Mouse (Mus musculus) olfactory bulb, adult 2 months (tissue): ENCODE measurements at regions not wholly inside any gene's neighbourhood (a gene's known extent, or its start where the extent isn't known, plus 50 kb on each side); places are given as distances from the start of the nearest gene placed in this dataset.

Source experiments
- H3K27ac ChIP-seq: fragments of 200-500 bp; 2 replicates; pipeline ENCODE4 v1.5.1; 2012; ENCODE audit warnings: low read depth, low read length; ENCODE audit not compliant: insufficient read depth
- H3K4me1 ChIP-seq: fragments of 200-500 bp; 2 replicates; pipeline ENCODE4 v1.6.1; 2012; ENCODE audit warnings: low read length; ENCODE audit not compliant: control insufficient read depth, insufficient read depth
- H3K4me3 ChIP-seq: fragments of 200-500 bp; 2 replicates; pipeline ENCODE4 v1.5.1; 2012; ENCODE audit warnings: mild to moderate bottlenecking, low read depth, low read length, moderate library complexity; ENCODE audit not compliant: insufficient read depth
- CTCF ChIP-seq: fragments of 200-500 bp; IDR thresholded peaks from 2 replicates; pipeline ENCODE4 v1.5.1; 2012; ENCODE audit warnings: low read depth, mild to moderate bottlenecking, low read length, moderate library complexity; ENCODE audit not compliant: insufficient read depth
- POLR2A ChIP-seq: fragments of 200-500 bp; IDR thresholded peaks from 2 replicates; pipeline ENCODE4 v1.6.1; 2012; ENCODE audit warnings: mild to moderate bottlenecking, low read depth, low read length, moderate library complexity; ENCODE audit not compliant: insufficient read depth
- WGBS: fragments of 180-500 bp; shearing (Covaris S2); methylation state at CpG from one replicate; pipeline ENCODE4 v1.1.7; 2018; 5-methylcytosine and 5-hydroxymethylcytosine counted together

- TF ChIP-seq CTCF, result no peak
- no peak for TF ChIP-seq POLR2A
- no peak overlapping the region for H3K27ac ChIP-seq
- no peak overlapping the region for H3K4me3 ChIP-seq
- H3K4me1 ChIP-seq, result no peaks in the 10 kb centered on the region
- WGBS, result 93% methylated on average over 3 of the region's 3 CpGs
Observed at GRCm38 (mm10) chr13:26217299-26217698, 552.7 kb downstream of the Hdgfl1 start.

- no peaks in the 10 kb centered on the region for H3K4me1 ChIP-seq
- H3K4me3 ChIP-seq, result no peak overlapping the region
- TF ChIP-seq POLR2A, result no peak
- TF ChIP-seq CTCF, result no peak
- no peak overlapping the region for H3K27ac ChIP-seq
Observed at GRCm38 (mm10) chr13:26216579-26216978, 553.4 kb downstream of the Hdgfl1 start.

GRCm38 (mm10) chr13:26205532-26206105, 564.3 kb downstream of the Hdgfl1 start:
- 87% methylated on average over 1 of the region's 1 CpGs for WGBS
- no peak overlapping the region for H3K4me3 ChIP-seq
- no peak for TF ChIP-seq POLR2A
- no peak for TF ChIP-seq CTCF
- no peaks in the 10 kb centered on the region for H3K4me1 ChIP-seq
- H3K27ac ChIP-seq, result no peak overlapping the region

GRCm38 (mm10) chr13:26194646-26195045, 575.3 kb downstream of the Hdgfl1 start:
- 83% methylated on average over 4 of the region's 4 CpGs for WGBS
- H3K27ac ChIP-seq, result no peak overlapping the region
- TF ChIP-seq POLR2A, result no peak
- TF ChIP-seq CTCF, result no peak
- no peaks in the 10 kb centered on the region for H3K4me1 ChIP-seq
- H3K4me3 ChIP-seq, result no peak overlapping the region

- WGBS, result 95% methylated on average over 4 of the region's 4 CpGs
- no peak overlapping the region for H3K27ac ChIP-seq
- no peak overlapping the region for H3K4me3 ChIP-seq
- TF ChIP-seq POLR2A (no peak), CTCF (no peak)
- no peaks in the 10 kb centered on the region for H3K4me1 ChIP-seq
Observed at GRCm38 (mm10) chr13:26183879-26184278, 586.1 kb downstream of the Hdgfl1 start.

- WGBS, result 37% methylated on average over 2 of the region's 2 CpGs
- Histone ChIP-seq H3K27ac (no peak overlapping the region), H3K4me1 (no peaks in the 10 kb centered on the region), H3K4me3 (no peak overlapping the region)
- no peak for TF ChIP-seq CTCF
- no peak for TF ChIP-seq POLR2A
Observed at GRCm38 (mm10) chr13:26171891-26172482, 598.0 kb downstream of the Hdgfl1 start.

GRCm38 (mm10) chr13:26169641-26170040, 600.3 kb downstream of the Hdgfl1 start:
- Histone ChIP-seq H3K4me1 (no peaks in the 10 kb centered on the region), H3K27ac (no peak overlapping the region), H3K4me3 (no peak overlapping the region)
- TF ChIP-seq CTCF (no peak), POLR2A (no peak)
- WGBS, result 75% methylated on average over 2 of the region's 2 CpGs

- Histone ChIP-seq H3K27ac (no peak overlapping the region), H3K4me3 (no peak overlapping the region), H3K4me1 (peaks cover 7% of the 10 kb centered on the region)
- 88% methylated on average over 2 of the region's 2 CpGs for WGBS
- no peak for TF ChIP-seq CTCF
- TF ChIP-seq POLR2A, result no peak
Observed at GRCm38 (mm10) chr13:26158703-26159102, 611.3 kb downstream of the Hdgfl1 start.

GRCm38 (mm10) chr13:26154701-26155471, 615.1 kb downstream of the Hdgfl1 start:
- H3K27ac ChIP-seq, result peak overlapping the region; percentile 72
- 34% methylated on average over 12 of the region's 12 CpGs for WGBS
- TF ChIP-seq POLR2A (no peak), CTCF (no peak)
- H3K4me1 ChIP-seq, result peaks cover 7% of the 10 kb centered on the region
- H3K4me3 ChIP-seq, result no peak overlapping the region

- peaks cover 7% of the 10 kb centered on the region for H3K4me1 ChIP-seq
- 34% methylated on average over 1 of the region's 1 CpGs for WGBS
- TF ChIP-seq CTCF (no peak), POLR2A (no peak)
- H3K4me3 ChIP-seq, result no peak overlapping the region
- H3K27ac ChIP-seq, result no peak overlapping the region
Observed at GRCm38 (mm10) chr13:26154251-26154650, 615.7 kb downstream of the Hdgfl1 start.
